Mouse (Mus musculus): ENCODE results near the gene Slc25a26. TPM values are rescaled to one million over a fixed set of nuclear protein-coding genes. Genes with fewer than 3 reads are reported as not detected.

The Slc25a26 gene
- total RNA-seq, 2 experiments from 2014 or later, result 13.7 to 15.8 TPM

DNA sequence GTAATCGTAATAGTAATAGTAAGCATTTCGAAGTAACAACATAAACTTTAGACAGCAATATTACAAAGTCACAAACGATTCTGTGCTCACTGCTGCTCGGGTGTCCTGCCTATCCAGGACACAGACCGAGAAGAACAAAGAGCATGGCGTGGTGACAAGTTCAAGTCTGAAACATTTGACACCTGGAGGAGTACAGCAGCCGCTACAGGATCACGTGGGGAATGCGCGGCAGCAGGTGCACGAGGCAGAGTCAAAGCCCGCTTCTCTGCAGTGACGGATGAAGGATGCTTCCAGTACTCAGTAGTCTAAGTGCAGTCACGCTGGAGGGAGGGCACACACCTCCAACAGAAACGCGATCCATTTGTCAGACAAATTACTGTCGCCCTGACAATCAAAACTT is 151.4 kb downstream of the Slc25a26 start:
- no peak for DNase-seq (ENCODE audit: low spot score in 2 of 2)
- intact Hi-C loops (cut with DNase I), result no loop called here

DNA sequence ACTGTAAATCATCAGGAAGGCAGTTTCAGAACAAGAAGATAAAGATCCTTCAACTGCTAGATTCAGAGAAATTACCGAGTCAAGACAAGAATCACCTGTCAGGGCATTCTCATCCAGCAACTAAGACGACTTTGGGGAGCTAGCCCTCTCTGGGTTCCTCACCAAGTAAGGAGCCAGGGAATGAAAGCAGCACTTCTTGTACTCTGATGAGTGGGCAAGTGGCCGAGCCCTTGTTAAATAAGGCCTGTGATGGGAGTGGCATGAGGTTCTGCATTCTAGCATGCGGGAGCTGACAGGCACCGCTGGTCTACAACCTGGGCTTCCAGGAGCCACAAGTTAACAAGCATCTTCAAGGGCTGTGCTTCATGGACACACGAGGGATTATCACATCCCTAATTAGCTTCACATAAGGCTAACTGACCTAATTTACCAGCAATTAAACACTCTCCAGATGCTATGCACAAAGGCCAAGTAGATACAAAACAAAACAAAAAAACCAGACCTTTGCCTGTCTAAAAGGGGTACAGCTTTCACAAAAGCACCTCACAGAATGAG is 152.6 kb downstream of the Slc25a26 start:
- no peak for DNase-seq (ENCODE audit: low spot score in 2 of 2)
- intact Hi-C loops (cut with DNase I), result no loop called here

DNA sequence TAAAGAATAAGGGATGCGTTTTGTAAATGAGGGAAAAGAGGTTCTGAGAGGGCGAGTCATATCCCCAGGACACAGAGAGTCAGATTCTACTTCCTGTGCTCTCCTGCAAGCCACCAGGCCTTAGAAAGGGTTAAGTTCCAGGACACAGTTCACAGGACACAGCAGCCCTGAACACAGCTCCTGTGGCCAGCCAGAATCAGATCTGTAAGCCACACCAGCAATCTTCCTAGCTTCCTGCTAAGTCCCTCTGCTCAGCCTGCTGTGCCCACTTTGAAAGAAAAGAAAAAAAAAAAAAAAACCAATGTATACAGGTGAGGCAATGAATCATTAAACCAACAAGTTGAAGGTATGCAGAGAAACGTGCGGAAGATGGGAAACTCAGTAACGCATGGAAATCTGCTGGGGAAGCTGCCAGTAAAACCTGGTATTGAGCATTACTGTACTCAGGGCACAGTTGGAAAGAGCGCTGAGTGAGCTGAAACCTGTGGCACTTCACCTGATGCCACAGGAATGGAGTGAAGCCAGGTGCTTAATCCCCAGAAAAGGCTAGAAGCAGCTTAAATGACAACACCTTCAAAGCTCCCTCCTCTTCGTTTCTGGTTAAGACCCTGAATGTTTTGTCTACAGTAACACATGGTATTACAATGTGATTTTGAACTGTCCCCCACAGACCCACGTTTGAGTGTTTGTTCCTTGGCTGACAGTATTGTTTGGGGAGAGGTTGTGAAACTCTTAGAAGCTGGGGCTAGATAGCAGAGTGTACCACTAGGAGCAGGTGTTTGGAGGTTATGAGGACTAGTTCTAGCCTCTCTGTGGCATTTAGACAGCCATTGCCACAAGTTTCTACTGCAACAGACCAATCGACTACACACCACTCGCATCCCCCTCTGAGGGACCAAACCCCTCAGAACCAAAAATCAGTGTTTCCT is 153.5 kb downstream of the Slc25a26 start:
- intact Hi-C loops (cut with DNase I), result no loop called here
- DNase-seq (ENCODE audit: low spot score in 2 of 2), result no peak

Small RNA genes within 50 kb of the gene (microRNA-seq; reads per million reads assigned to microRNA genes)
- 0 reads per million in 2 experiments for gene Mir7041

Other genes starting within 250 kb of the Slc25a26 start
- 10 to 100 TPM; 80.0 to 80.2 TPM for gene Magi1, start 216.4 kb upstream of the Slc25a26 start, total RNA-seq (2021)
- gene Lrig1, start 199.8 kb downstream of the Slc25a26 start, total RNA-seq (2021), result 10 to 100 TPM; 28.5 to 30.6 TPM

Data from left cerebral cortex, postnatal 14 days (tissue).